Mouse (Mus musculus) embryonic fibroblast, embryonic 13.5 days (primary cell): ENCODE results near the gene Runx1.

Source experiments
- CTCF ChIP-seq: IDR thresholded peaks from 2 replicates; pipeline ENCODE4 v1.5.1; 2011; ENCODE audit warnings: mild to moderate bottlenecking, control low read depth, low read length, moderate library complexity, borderline replicate concordance; ENCODE audit not compliant: insufficient read depth
- POLR2A ChIP-seq: IDR thresholded peaks from 2 replicates; pipeline ENCODE4 v1.6.1; 2011; ENCODE audit warnings: low read depth, mild to moderate bottlenecking, control low read depth, low read length, moderate library complexity

DNA sequence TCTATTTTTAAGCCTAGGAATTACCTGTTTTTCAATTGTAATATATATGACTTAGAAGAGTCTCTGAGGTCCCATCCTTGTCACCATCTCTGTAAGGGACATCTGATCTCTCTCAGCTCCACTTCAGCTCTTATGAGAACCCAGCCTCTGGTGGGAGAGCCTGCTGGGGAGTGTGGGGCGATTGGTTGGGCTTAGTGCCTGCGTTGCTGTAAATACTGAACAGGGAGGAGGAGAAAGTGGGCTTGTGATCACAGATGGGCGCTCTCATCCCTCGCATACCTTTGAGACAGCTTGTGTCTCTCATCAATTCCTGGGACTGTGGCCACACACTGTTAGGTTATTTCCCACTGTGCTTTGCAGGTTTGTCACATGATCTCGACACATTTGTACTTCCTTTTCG, 35.3 kb downstream of the Runx1 start:
- TF ChIP-seq CTCF (no peak), POLR2A (no peak)
